Mouse (Mus musculus): ENCODE data around the gene Tns1. TPM values are rescaled to one million over a fixed set of nuclear protein-coding genes. Genes with fewer than 3 reads are reported as not detected.
A peak's percentile ranks its signal among the peaks of the same experiment; 100 is the strongest.
"Not testable (repeated sequence)": the region's sequence is repeated elsewhere in the genome, so short reads cannot be mapped to it uniquely, and the experiment has no call there.

The Tns1 gene
- total and polyA plus RNA-seq, 3 experiments = 365 to 748 (median 629) TPM

DNA sequence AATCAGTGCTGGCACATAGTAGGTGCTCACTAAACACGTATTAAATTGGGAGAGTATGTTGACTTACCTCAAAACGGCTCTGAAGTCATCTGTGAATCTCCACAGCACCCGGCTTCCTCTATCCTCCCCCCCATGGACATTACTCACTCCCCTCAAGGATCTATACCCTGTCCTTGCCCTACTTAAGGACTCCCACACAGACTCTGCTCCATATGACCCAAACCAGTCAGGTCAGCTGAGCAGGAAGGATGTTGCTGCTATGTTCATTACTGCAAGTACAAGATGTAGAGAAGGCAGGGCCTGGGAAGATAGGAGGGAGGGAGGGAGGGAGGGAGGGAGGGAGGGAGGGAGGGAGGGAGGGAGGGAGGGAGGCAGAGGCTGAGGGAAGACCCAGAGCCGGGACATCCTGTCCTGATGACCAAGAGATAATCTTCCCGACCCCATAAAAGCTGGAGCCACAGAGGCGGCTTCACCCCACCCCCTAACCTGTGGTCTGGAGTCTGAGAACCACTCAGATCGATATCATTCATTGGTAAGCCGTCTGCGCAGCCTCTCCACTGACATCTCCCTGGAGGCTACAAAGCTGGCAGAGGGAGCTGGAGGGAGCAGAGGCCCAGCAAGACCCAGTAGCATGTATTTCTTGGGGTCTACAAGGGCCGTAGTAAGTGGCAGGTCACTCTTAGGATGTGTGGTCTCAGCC is 219.0 kb downstream of the Tns1 start:
- WGBS = 38% methylated on average over 10 of the region's 10 CpGs

DNA sequence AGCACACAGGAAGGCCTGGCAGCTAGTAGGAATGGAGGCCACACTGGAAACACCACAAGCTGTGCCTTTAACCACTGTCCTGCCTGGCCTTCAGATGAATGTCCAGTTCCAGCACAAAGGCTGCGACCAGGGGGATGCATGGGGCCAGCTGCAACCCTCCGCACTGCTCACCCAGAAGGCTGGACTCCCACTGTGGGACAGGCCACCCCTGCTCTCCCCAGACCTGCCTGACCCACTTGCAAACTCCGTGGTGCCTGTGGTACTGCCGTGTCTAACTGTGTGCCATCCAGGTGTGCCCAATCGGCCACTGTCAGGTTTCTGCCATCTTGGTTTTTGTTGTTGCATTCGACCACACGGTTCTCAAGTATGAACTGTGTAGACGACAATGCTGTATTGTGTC is 219.6 kb downstream of the Tns1 start:
- Histone ChIP-seq H3K36me3 (ENCODE audit: control insufficient read depth, insufficient read depth, low read length) (no peaks in the 10 kb centered on the region), H3K9ac (ENCODE audit: low read depth, low read length) (no peak overlapping the region), H3K4me1 (ENCODE audit: control insufficient read depth, insufficient read depth, low read length) (peaks cover 4% of the 10 kb centered on the region), H3K4me3 (no peak overlapping the region), H3K79me2 (replicated peaks; ENCODE audit: control insufficient read depth, insufficient read depth, low read length) (no peaks in the 10 kb centered on the region), H3K27me3 (ENCODE audit: control insufficient read depth, insufficient read depth, low read length) (no peaks in the 10 kb centered on the region), H3K27ac (no peak overlapping the region)
- TF ChIP-seq POLR2A (IDR thresholded peaks at IDR 0.05; ENCODE audit: insufficient read depth, low read depth, low read length) (no peak), EP300 (IDR thresholded peaks at IDR 0.05; ENCODE audit: insufficient read depth, low read depth, low read length) (no peak), CTCF (IDR thresholded peaks at IDR 0.05) (no peak)
- WGBS = 94% methylated on average over 8 of the region's 8 CpGs
- intact Hi-C loops (cut with DNase I) = no loop called here
- DNase-seq = peak; percentile 2 to 25

More for the DNA sequence above, 219.0 kb downstream of the Tns1 start:
- DNase-seq = peak; percentile 5 to 24
- Histone ChIP-seq H3K36me3 (ENCODE audit: control insufficient read depth, insufficient read depth, low read length) (no peaks in the 10 kb centered on the region), H3K4me1 (ENCODE audit: control insufficient read depth, insufficient read depth, low read length) (peaks cover 4% of the 10 kb centered on the region), H3K27me3 (ENCODE audit: control insufficient read depth, insufficient read depth, low read length) (no peaks in the 10 kb centered on the region), H3K27ac (no peak overlapping the region; the same call in 1 of the 2 replicates), H3K4me3 (no peak overlapping the region), H3K79me2 (replicated peaks; ENCODE audit: control insufficient read depth, insufficient read depth, low read length) (no peaks in the 10 kb centered on the region), H3K9ac (ENCODE audit: low read depth, low read length) (no peak overlapping the region)
- TF ChIP-seq POLR2A (IDR thresholded peaks at IDR 0.05; ENCODE audit: insufficient read depth, low read depth, low read length) (no peak), CTCF (IDR thresholded peaks at IDR 0.05) (no peak), EP300 (IDR thresholded peaks at IDR 0.05; ENCODE audit: insufficient read depth, low read depth, low read length) (no peak)
- intact Hi-C loops (cut with DNase I) = no loop called here

DNA sequence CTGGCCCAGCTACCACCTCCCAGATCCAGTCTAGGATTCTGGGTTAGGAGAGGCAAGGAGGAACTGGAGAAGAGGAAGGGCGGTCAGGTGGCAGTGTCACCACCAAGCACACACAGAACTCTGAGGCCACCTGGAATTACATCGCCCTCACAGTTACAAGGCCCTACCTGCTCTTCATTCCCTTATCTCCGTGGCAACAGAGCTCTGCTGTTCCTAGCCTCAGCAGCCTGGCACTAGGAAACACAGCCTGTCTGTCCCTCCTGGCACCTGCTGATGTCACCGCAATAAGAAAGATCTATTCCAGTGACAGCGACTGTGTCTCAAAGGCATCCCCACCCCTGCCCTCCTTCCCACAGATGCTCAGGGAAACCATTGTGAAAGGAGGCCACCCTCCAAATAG is 221.2 kb downstream of the Tns1 start:
- Histone ChIP-seq H3K4me3 (no peak overlapping the region), H3K79me2 (replicated peaks; ENCODE audit: control insufficient read depth, insufficient read depth, low read length) (no peaks in the 10 kb centered on the region), H3K4me1 (ENCODE audit: control insufficient read depth, insufficient read depth, low read length) (peaks cover 4% of the 10 kb centered on the region), H3K27me3 (ENCODE audit: control insufficient read depth, insufficient read depth, low read length) (no peaks in the 10 kb centered on the region), H3K36me3 (ENCODE audit: control insufficient read depth, insufficient read depth, low read length) (no peaks in the 10 kb centered on the region), H3K27ac (no peak overlapping the region), H3K9ac (ENCODE audit: low read depth, low read length) (no peak overlapping the region)
- no peak for DNase-seq
- WGBS = 83% methylated on average over 5 of the region's 5 CpGs
- intact Hi-C loops (cut with DNase I) = no loop called here
- TF ChIP-seq CTCF (IDR thresholded peaks at IDR 0.05) (no peak), POLR2A (IDR thresholded peaks at IDR 0.05; ENCODE audit: insufficient read depth, low read depth, low read length) (no peak), EP300 (IDR thresholded peaks at IDR 0.05; ENCODE audit: insufficient read depth, low read depth, low read length) (no peak)

DNA sequence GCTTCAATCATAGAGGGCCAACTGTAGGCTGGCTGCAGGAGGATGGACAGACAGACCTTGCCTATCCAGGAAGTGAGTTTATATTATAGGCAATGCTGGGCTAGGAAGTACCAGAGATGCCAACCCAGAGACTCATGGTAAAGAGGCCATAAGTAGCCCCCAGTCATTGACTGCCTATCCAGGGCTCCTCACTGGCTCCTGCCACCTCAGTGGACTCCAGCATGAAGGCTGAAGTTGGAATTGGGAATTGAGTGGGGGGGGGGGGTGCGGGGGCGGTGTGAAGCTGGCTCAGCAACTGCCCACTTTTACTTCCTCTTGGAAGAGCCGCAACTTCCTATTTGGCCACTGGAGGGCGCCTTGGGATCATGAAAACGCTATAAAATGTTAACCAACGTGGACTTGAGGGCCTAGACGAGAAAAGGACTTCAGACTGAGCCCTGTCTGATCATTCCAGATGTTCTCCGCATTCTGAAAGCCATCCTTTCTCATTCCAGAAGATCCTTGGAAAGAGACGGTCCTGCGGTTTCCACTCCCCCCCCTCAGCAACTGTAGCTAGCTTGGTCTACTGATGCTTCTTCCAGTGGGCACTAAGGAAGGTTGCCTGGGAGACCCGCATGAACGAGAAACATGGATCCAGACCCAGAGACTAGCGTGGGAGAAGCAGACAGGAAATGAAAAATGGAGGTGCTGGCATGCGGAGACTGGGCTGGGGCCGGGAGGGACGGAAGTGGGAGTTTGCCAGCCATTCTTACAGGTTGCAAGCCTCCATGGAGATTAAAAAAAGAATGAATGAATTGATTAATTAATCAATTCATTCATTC is 221.9 kb downstream of the Tns1 start:
- Histone ChIP-seq H3K4me1 (ENCODE audit: control insufficient read depth, insufficient read depth, low read length) (peaks cover 4% of the 10 kb centered on the region), H3K27me3 (ENCODE audit: control insufficient read depth, insufficient read depth, low read length) (no peaks in the 10 kb centered on the region), H3K36me3 (ENCODE audit: control insufficient read depth, insufficient read depth, low read length) (no peaks in the 10 kb centered on the region), H3K9ac (ENCODE audit: low read depth, low read length) (0 out of 2 replicates have a peak overlapping the region, but pooled peaks have one; percentile 21), H3K4me3 (no peak overlapping the region), H3K79me2 (replicated peaks; ENCODE audit: control insufficient read depth, insufficient read depth, low read length) (no peaks in the 10 kb centered on the region), H3K27ac (peak overlapping the region; percentile 17; the same call in 1 of the 2 replicates)
- WGBS = 9% methylated on average over 15 of the region's 16 CpGs
- TF ChIP-seq EP300 (IDR thresholded peaks at IDR 0.05; ENCODE audit: insufficient read depth, low read depth, low read length) (peak; percentile 95), POLR2A (IDR thresholded peaks at IDR 0.05; ENCODE audit: insufficient read depth, low read depth, low read length) (no peak), CTCF (IDR thresholded peaks at IDR 0.05) (peak; percentile 86)
- intact Hi-C loops (cut with DNase I) = loop anchor here (1.0 kb wide), 3 partner anchors 84 to 223 kb away; partner anchors contain the start of gene Rufy4
- DNase-seq = peak; percentile 76 to 82

DNA sequence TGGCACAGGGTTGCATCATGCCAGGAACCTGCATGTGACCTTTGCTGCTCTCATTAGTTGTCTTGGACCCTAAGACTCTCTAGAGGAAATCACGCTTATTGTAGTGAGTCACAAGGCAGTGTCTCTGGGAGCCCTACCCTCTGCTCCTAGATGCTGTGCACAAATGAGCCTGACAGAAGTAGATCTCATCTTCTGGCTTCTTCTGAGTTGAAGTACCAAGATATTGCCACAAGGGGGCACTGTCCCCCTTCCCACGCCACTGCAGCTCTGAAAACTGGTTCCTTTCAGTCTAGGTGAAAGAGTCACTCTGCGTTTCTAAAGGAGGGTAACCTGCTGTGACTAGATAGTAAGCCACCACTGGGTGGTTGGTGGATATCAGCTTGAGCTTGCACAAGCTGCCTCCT is 222.8 kb downstream of the Tns1 start:
- Histone ChIP-seq H3K4me3 (no peak overlapping the region), H3K9ac (ENCODE audit: low read depth, low read length) (no peak overlapping the region)

DNA sequence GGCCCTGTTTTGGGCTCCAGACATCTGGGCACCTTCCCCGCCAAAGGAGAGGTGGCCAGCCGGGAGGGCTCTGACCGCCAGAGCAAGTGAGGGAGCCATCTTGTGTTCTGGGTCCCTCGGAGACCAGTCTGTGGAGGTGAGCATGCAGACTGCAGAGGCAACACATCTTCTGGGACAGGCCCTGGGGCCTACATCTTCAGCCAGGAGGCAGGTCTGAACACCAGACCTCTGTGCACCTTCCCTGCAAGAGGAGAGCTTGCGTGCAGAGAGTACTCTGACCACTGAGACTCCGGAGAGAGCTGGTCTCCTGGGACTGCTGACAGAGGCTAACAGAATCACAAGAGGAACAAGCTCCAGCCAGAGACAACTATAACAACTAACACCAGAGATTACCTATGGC is 228.8 kb downstream of the Tns1 start:
- 85% methylated on average over 6 of the region's 6 CpGs for WGBS
- H3K79me2 ChIP-seq (replicated peaks; ENCODE audit: control insufficient read depth, insufficient read depth, low read length) = not testable (repeated sequence)

More for the DNA sequence above, 222.8 kb downstream of the Tns1 start:
- Histone ChIP-seq H3K27ac (no peak overlapping the region), H3K4me1 (ENCODE audit: control insufficient read depth, insufficient read depth, low read length) (peaks cover 4% of the 10 kb centered on the region), H3K27me3 (ENCODE audit: control insufficient read depth, insufficient read depth, low read length) (no peaks in the 10 kb centered on the region), H3K36me3 (ENCODE audit: control insufficient read depth, insufficient read depth, low read length) (no peaks in the 10 kb centered on the region), H3K79me2 (replicated peaks; ENCODE audit: control insufficient read depth, insufficient read depth, low read length) (no peaks in the 10 kb centered on the region)
- WGBS = 12% methylated on average over 3 of the region's 3 CpGs
- intact Hi-C loops (cut with DNase I) = loop anchor here (1.0 kb wide), 1 partner anchor 296 kb away; no protein-coding TSS in a partner anchor
- 0 out of 2 replicates have a peak, but pooled peaks have one; percentile 24 for TF ChIP-seq POLR2A (IDR thresholded peaks at IDR 0.05; ENCODE audit: insufficient read depth, low read depth, low read length)
- peak; percentile 97 for TF ChIP-seq CTCF (IDR thresholded peaks at IDR 0.05)
- TF ChIP-seq EP300 (IDR thresholded peaks at IDR 0.05; ENCODE audit: insufficient read depth, low read depth, low read length) = peak; percentile 96
- peak; percentile 75 to 78 for DNase-seq

More for the DNA sequence above, 228.8 kb downstream of the Tns1 start:
- H3K27me3 ChIP-seq (ENCODE audit: control insufficient read depth, insufficient read depth, low read length); H3K27ac ChIP-seq; H3K4me3 ChIP-seq; DNase-seq; H3K9ac ChIP-seq (ENCODE audit: low read depth, low read length); intact Hi-C loops (cut with DNase I); H3K4me1 ChIP-seq (ENCODE audit: control insufficient read depth, insufficient read depth, low read length); H3K36me3 ChIP-seq (ENCODE audit: control insufficient read depth, insufficient read depth, low read length): not testable (repeated sequence)

Data from heart, adult 2 months (tissue).